Mouse (Mus musculus) liver, embryonic 16.5 days (tissue): ENCODE data around the gene Srgn. TPM values are rescaled to one million over a fixed set of nuclear protein-coding genes. Genes with fewer than 3 reads are reported as not detected.
A peak's percentile ranks its signal among the peaks of the same experiment; 100 is the strongest.

Experiments used
- ATAC-seq: fragments of 200-750 bp; cut with Nextera tagmentation; 2 replicates; pipeline ENCODE4 v1.8.0; 2017; ENCODE audit warnings: low read depth, mild to moderate bottlenecking, moderate number of reproducible peaks, moderate library complexity
- H3K27ac ChIP-seq: fragments of 300-500 bp; sonication (generic); 2 replicates; pipeline ENCODE4 v1.5.1; 2014; ENCODE audit warnings: mild to moderate bottlenecking, low read length
- H3K27me3 ChIP-seq: fragments of 300-500 bp; sonication (generic); 2 replicates; pipeline ENCODE4 v1.6.1; 2014; ENCODE audit warnings: low read depth, low read length, mixed read lengths; ENCODE audit not compliant: control insufficient read depth, insufficient read depth
- H3K36me3 ChIP-seq: fragments of 300-500 bp; sonication (generic); 2 replicates; pipeline ENCODE4 v1.6.1; 2014; ENCODE audit warnings: mild to moderate bottlenecking; ENCODE audit not compliant: control insufficient read depth, insufficient read depth
- H3K4me1 ChIP-seq: fragments of 300-500 bp; sonication (generic); 2 replicates; pipeline ENCODE4 v1.6.1; 2014; ENCODE audit warnings: low read depth, low read length, mixed read lengths; ENCODE audit not compliant: control insufficient read depth
- H3K4me2 ChIP-seq: fragments of 300-500 bp; sonication (generic); 2 replicates; pipeline ENCODE4 v1.6.1; 2014; ENCODE audit warnings: low read depth, low read length, mixed read lengths
- H3K4me3 ChIP-seq: fragments of 300-500 bp; sonication (generic); 2 replicates; pipeline ENCODE4 v1.5.1; 2014; ENCODE audit warnings: low read depth, mild to moderate bottlenecking, low read length
- H3K9ac ChIP-seq: fragments of 300-500 bp; sonication (generic); 2 replicates; pipeline ENCODE4 v1.6.1; 2014; ENCODE audit warnings: low read depth, low read length
- H3K9me3 ChIP-seq: fragments of 300-500 bp; sonication (generic); replicated peaks from 2 replicates; pipeline ENCODE4 v1.6.1; 2016; ENCODE audit warnings: low read length; ENCODE audit not compliant: control insufficient read depth
- WGBS: fragments of 180-500 bp; shearing (Covaris S2); extraction: QIAGEN DNeasy Blood & Tissue Kit; methylation state at CpG from one replicate; pipeline ENCODE4 v1.1.7; 2014; ENCODE audit not compliant: insufficient replicate concordance; 5-methylcytosine and 5-hydroxymethylcytosine counted together
- polyA plus RNA-seq: library from polyadenylated mRNA; unstranded; fragments of >200 nt; fragmentation: Nextera tagmentation; extraction: Ambion mirVana; gene quantifications from 2 replicates; pipeline ENCODE4 v1.2.1, GENCODE M21; 2015

Srgn gene
- polyA plus RNA-seq, 1 experiment from 2014 or later: 62.1 TPM

DNA sequence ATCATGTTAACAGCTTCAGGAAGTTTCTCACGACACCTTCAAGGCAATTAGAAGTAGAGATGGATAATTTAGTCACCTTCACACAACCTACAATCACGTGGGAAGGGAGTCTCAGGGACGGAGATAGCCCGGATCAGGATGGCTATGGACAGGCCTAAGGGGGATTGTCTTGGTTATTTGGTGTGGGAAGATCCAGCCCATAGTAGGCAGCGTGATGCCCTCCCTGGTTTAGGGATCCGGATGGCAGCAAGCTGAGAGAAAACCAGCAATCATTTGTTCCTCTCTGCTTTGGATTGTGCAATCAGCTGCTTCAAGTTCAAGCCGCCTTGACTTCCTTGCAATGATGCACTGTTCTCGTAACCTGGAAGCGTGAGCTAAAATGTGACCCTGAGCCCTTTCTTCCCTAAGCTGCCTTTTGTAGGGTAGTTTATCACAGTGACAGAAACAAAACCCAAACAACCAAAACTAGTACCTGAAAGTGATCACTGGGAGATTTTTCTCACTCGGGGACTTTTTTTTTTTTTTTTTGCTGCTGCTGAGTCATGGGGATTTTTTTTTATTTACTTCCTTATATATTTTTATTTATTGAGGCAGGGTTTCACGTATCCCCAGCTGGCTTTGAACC is 18.1 kb downstream of the Srgn start:
- H3K9ac ChIP-seq: no peak overlapping the region
- H3K27ac ChIP-seq: no peak overlapping the region; the same call in 1 of the 2 replicates
- H3K27me3 ChIP-seq: no peaks in the 10 kb centered on the region
- H3K4me2 ChIP-seq: peak overlapping the region; percentile 79
- no peak overlapping the region for H3K4me3 ChIP-seq
- 40% methylated on average over 11 of the region's 11 CpGs for WGBS
- peaks cover 34% of the 10 kb centered on the region for H3K4me1 ChIP-seq
- H3K36me3 ChIP-seq: no peaks in the 10 kb centered on the region
- no peak for ATAC-seq
- H3K9me3 ChIP-seq: no peaks in the 10 kb centered on the region

DNA sequence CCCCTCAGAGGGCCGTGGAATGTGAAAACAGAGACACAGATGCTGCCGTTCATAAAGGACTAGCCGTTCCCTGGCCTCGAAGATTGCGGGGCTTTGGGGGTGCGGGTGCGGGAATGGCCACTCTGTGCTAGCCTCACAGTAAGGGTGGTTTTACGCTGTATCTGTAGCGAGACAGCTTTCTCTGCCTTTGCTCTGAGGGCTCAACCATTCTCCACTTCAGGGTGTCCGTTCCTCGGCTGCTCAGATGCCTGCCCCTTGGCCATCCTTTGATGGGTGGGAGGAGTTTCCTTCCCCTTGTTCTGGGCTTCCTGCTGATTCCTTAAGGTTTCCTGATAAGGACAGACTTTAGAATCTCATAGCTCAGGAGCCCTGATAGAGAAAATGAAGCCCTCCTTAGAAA is 18.8 kb downstream of the Srgn start:
- peak overlapping the region; percentile 61 for H3K9ac ChIP-seq
- no peaks in the 10 kb centered on the region for H3K27me3 ChIP-seq
- 2% methylated on average over 11 of the region's 11 CpGs for WGBS
- no peak for ATAC-seq
- H3K4me1 ChIP-seq: peaks cover 41% of the 10 kb centered on the region
- H3K9me3 ChIP-seq: no peaks in the 10 kb centered on the region
- peak overlapping the region; percentile 75 for H3K27ac ChIP-seq
- no peaks in the 10 kb centered on the region for H3K36me3 ChIP-seq
- H3K4me3 ChIP-seq: peak overlapping the region; percentile 58
- peak overlapping the region; percentile 79 for H3K4me2 ChIP-seq

DNA sequence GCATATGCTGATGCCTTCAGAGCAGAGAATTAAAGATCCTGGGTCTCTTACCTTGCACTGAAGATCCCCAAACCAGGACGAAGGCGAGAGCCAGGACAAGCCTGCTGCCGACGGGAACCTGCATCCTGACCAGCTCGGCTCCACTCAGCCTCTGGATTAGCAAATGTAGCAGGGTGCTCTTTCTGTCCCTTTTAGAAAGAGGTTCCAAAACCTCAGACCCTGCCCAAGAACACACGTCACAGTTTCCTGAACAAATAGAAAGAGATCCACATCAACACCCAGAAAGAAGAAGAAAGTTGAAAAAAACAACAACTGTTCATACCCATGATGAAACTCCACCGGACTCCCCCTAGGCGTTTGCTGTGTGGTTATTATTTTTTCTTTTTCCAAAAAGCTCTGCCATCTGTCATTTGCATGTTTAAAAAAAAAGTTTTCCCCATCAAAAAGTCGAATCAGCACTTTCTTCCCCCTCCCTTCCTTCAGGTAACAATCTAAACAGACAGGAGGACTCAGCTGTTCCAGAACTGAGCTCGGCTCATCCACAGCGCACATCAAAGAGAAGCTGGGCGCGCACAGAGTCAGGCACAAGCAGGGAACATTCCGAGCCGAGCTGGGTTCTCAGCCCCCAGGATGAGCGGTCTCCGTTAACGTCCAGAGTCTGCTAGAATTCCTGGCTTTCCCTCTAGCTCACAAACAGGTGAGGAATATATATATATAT is 19.5 kb downstream of the Srgn start:
- Histone ChIP-seq H3K9ac (peak overlapping the region; percentile 61), H3K4me3 (peak overlapping the region; percentile 58), H3K9me3 (no peaks in the 10 kb centered on the region), H3K4me1 (peaks cover 45% of the 10 kb centered on the region), H3K27me3 (no peaks in the 10 kb centered on the region), H3K27ac (peak overlapping the region; percentile 75), H3K36me3 (no peaks in the 10 kb centered on the region), H3K4me2 (peak overlapping the region; percentile 79)
- WGBS: 2% methylated on average over 18 of the region's 18 CpGs
- ATAC-seq: peak; percentile 31; the same call in 1 of the 2 replicates

DNA sequence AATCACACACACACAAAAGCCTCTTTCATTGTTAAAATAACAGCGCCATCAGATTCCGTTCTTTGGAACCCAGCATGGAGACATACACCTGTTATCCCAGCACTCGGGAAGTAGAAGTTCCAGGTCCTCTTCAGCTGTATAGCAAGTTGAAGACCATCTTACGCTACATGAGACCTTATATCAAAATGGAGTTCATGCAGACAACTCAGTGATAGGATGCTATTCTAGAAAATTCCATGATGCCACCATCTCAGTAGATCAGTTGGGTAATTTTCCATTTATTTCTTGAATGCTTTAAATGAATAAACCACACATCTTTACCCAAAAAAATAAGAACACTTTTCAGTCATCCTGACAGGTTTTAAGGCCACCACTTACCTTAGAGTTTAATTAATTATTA is 20.2 kb downstream of the Srgn start:
- 59% methylated on average over 4 of the region's 4 CpGs for WGBS
- no peak overlapping the region for H3K27ac ChIP-seq
- no peaks in the 10 kb centered on the region for H3K9me3 ChIP-seq
- H3K27me3 ChIP-seq: no peaks in the 10 kb centered on the region
- H3K9ac ChIP-seq: no peak overlapping the region
- no peaks in the 10 kb centered on the region for H3K36me3 ChIP-seq
- ATAC-seq: no peak
- peak overlapping the region; percentile 58; the same call in 1 of the 2 replicates for H3K4me3 ChIP-seq
- H3K4me1 ChIP-seq: peaks cover 50% of the 10 kb centered on the region
- peak overlapping the region; percentile 79 for H3K4me2 ChIP-seq

DNA sequence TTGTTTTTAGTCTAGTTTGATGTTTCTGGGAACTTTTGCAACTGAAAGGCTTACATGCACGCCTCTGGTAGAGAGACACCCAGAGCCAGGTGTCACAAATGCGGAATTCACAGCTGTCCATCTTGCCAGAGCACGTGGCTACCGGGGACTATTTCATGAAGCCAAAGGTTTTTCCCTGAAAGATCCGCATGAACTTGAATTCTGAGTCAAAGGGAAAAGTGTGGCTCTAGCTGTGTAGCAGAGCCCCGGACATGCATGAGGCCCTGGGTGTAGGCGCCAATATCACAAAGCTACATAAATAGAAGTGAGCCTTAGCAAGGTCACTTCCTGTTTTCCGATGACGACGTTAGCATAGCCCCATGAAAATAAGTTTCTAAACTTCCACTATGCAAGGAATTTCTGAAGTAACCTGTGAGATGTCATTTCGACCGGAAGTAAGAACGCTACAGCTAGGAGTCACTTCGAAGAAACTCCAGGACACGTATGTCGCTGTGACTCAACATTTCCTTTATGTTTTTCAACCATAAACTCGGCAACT is 21.2 kb downstream of the Srgn start:
- Histone ChIP-seq H3K36me3 (no peaks in the 10 kb centered on the region), H3K9ac (peak overlapping the region; percentile 44), H3K4me1 (peaks cover 56% of the 10 kb centered on the region), H3K4me2 (peak overlapping the region; percentile 79), H3K9me3 (no peaks in the 10 kb centered on the region), H3K27ac (peak overlapping the region; percentile 76), H3K27me3 (no peaks in the 10 kb centered on the region), H3K4me3 (peak overlapping the region; percentile 34)
- WGBS: 18% methylated on average over 17 of the region's 17 CpGs
- ATAC-seq: peak; percentile 49

DNA sequence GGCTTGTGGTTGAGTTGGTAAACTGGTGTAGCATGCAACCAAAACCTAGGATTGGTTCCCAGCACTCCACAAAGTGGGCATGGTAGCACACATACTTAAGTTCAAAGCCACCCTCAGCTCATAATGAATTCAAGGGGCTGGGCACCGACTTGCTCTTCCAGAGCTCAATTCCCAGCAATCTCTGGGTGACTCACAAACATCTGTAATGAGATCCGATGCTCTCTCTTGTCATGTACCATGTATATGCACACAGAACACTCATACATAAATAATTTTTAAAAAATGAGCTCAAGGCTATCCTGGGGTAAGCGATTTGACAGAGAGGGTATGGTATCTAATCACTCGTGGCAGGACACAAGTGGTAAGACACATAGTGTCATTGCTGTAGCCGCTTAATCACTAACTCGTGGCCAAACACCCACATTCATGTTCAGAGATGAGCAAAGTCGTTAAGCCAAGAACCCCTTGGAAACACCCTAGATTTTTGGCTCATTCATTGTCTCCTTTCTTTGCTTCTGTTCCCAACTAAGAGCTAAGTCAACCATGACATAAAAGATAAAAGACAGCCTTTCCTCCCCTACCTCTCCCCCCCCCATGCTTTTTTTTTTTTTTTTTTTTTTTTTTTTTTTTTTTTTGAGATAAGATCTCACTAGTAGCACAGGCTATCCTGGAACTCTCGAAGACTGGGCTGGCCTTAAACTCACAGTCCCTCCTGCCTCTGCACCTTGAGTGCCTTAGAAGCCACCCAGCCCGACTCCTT is 21.8 kb downstream of the Srgn start:
- Histone ChIP-seq H3K36me3 (no peaks in the 10 kb centered on the region), H3K4me1 (peaks cover 62% of the 10 kb centered on the region), H3K27me3 (no peaks in the 10 kb centered on the region), H3K9me3 (no peaks in the 10 kb centered on the region), H3K9ac (peak overlapping the region; percentile 44; the same call in 1 of the 2 replicates), H3K4me3 (peak overlapping the region; percentile 34; the same call in 1 of the 2 replicates), H3K27ac (peak overlapping the region; percentile 76), H3K4me2 (peak overlapping the region; percentile 79)
- whole genome bisulfite sequencing: 34% methylated on average over 9 of the region's 9 CpGs
- ATAC-seq: no peak

DNA sequence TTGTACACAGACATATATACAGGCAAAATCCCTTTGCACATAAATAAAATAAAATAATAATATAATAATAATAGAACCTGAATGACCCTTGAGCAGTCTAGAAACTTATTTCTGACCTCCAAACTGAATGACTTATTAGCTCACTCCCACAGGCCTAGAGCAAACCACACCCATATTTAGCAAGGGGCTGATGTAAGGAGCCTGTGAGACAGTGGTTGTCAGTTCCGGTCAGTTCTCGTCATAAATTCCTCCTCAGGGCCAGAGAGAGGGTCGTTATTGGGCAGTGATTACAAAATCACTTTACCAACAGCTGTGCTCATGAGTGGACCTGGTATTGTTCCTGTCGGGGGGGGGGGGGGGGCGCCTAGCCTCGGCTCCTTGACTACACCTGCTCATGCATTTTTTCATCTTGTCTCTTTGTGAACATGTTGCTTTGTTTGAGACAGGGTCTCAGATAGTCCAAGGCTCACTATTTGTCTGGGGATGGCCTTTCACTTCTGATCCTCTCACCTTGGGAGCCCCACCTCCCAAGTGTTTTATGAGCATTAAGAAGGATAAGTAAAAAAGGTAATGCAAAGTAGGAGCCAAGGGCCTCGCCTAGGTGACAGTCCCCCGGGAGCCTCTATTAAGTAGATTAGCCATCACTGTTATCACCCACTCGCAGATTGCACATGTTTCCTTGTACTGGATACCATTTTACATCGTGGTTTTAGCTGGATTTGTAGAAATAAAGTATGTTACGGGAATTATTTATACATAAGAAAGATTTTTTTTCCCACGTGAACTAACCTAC is 23.2 kb downstream of the Srgn start:
- peak overlapping the region; percentile 46 for H3K4me2 ChIP-seq
- ATAC-seq: peak; percentile 60

DNA sequence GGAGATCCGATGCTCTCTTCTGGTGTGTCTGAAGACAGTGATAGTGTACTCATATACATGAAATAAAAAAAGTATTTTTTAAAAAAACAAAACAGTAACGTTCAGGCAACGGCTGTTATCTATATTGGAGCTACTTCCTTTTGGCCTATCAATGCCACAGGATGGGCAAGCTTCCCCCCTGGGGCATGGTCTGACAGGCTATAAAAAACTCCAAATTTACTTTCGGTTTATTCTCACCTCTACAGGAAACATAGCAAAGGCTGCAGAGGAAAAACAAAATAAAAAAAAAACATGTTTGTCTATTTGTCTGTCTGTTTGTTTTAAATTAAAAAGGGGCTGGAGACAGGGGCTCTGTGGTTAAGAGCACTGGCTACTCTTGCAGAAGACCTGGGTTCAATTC is 23.9 kb downstream of the Srgn start:
- Histone ChIP-seq H3K36me3 (no peaks in the 10 kb centered on the region), H3K4me1 (peaks cover 57% of the 10 kb centered on the region), H3K9me3 (no peaks in the 10 kb centered on the region), H3K27ac (peak overlapping the region; percentile 71), H3K9ac (0 out of 2 replicates have a peak overlapping the region, but pooled peaks have one; percentile 8), H3K4me3 (peak overlapping the region; percentile 0; the same call in 1 of the 2 replicates), H3K27me3 (no peaks in the 10 kb centered on the region), H3K4me2 (peak overlapping the region; percentile 46)
- WGBS: 13% methylated on average over 4 of the region's 4 CpGs
- no peak for ATAC-seq

More for the DNA sequence above, 23.2 kb downstream of the Srgn start:
- WGBS: 14% methylated on average over 12 of the region's 12 CpGs
- Histone ChIP-seq H3K9ac (peak overlapping the region; percentile 38), H3K9me3 (no peaks in the 10 kb centered on the region), H3K4me1 (peaks cover 64% of the 10 kb centered on the region), H3K36me3 (no peaks in the 10 kb centered on the region), H3K4me3 (peak overlapping the region; percentile 7; the same call in 1 of the 2 replicates), H3K27me3 (no peaks in the 10 kb centered on the region), H3K27ac (peak overlapping the region; percentile 71)
